ENCODE assay signal across 24 mouse cellular contexts in the genomic region with DNA sequence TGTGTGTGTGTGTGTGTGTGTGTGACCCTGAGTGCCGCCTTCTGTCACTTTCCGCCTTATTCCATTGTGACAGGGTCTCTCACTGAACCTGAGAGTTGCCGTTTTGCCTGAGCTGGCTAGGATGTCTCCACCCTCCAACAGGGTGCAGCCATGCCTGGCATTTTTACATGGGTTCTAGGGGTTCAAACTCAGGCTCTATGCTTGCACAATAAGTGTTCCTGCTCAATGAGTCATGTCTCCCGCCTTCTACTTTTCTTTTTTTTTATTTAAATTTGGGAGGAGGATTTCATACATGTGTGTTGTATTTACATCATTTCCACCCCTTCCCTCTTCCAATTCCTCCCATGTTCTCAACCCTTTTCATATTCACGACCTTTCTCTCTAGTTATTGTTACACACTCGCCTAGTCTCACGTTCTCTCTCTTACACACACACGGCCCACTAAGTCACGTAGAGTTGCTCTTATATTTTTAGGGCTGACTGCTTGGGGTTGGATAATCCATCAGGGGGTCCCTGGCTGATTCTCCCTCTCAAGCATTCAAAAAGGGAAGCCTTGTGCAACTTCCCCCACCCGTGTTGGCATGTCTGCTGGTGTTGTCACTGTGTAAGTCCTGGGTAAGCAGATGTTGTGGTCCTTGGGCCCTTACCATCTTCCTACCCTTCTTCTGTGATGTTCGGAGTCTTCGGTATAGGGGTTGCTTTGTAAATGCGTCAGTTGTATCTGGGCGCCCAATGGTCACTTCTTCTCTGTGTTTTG.
A peak's percentile ranks its signal among the peaks of the same experiment; 100 is the strongest.
DNase-seq lines count a peak whose midpoint lies in the region; ATAC-seq and TF ChIP-seq lines count a peak whose summit lies in the region.
"Had no signal": no experiment of that assay in that cellular context is flagged by ENCODE, and none has a peak within 500 bp of the region (broad histone marks: within the 10 kb centered on the region; RNA-seq: fewer than 3 reads in every experiment).

No protein-coding gene starts in this region.

- no peak for TF ChIP-seq POLR2A in bone marrow, adult 2 months (IDR thresholded peaks at IDR 0.05; ENCODE audit: borderline replicate concordance, control insufficient read depth, low read depth, low read length)

- no peak for TF ChIP-seq CTCF in bone marrow, adult 2 months (IDR thresholded peaks at IDR 0.05; ENCODE audit: control insufficient read depth, insufficient read depth, low read length)

- no peaks in the 10 kb centered on the region for H3K36me3 ChIP-seq in heart, embryonic 10.5 days
- H3K36me3 ChIP-seq: limb, embryonic 12.5 days; liver, embryonic 12.5 days; midbrain, embryonic 10.5 days had no signal

- H3K4me3 ChIP-seq in heart, embryonic 10.5 days = no peak overlapping the region
- H3K4me3 ChIP-seq in bone marrow, adult 2 months (replicated peaks; ENCODE audit: control insufficient read depth, low read depth, low read length) = no peak overlapping the region
- H3K4me3 ChIP-seq: embryonic facial prominence, embryonic 10.5 days; hindbrain, embryonic 15.5 days; limb, embryonic 12.5 days; liver, embryonic 12.5 days; midbrain, embryonic 10.5 days had no signal

- 0 out of 2 replicates have a peak, but pooled peaks cover 6% of the 10 kb centered on the region for H3K9me3 ChIP-seq in heart, embryonic 10.5 days
- H3K9me3 ChIP-seq: hindbrain, embryonic 15.5 days; liver, embryonic 12.5 days had no signal

- ATAC-seq in megakaryocyte, adult 5-6 weeks (ENCODE audit: poor library complexity, severe bottlenecking) = peak; percentile 55
- ATAC-seq: activated CD4-positive, CD25-positive, alpha-beta regulatory T cell, adult 4 months; liver, embryonic 12.5 days; midbrain, embryonic 16.5 days had no signal

- WGBS in heart, embryonic 10.5 days = 85% methylated on average over 14 of the region's 14 CpGs
- 56% methylated on average over 14 of the region's 14 CpGs for WGBS in bone marrow, adult 2 months

- H3K27me3 ChIP-seq in heart, embryonic 10.5 days (ENCODE audit: insufficient read depth, poor library complexity, severe bottlenecking) = no peaks in the 10 kb centered on the region
- H3K27me3 ChIP-seq: hindbrain, embryonic 15.5 days; limb, embryonic 12.5 days; liver, embryonic 12.5 days had no signal

- H3K27ac ChIP-seq in heart, embryonic 10.5 days = peak overlapping the region; percentile 80; the same call in 1 of the 2 replicates
- peak overlapping the region; percentile 61 for H3K27ac ChIP-seq in bone marrow, adult 2 months (ENCODE audit: control insufficient read depth, insufficient read depth, low read depth, low read length, poor library complexity)
- H3K27ac ChIP-seq: embryonic facial prominence, embryonic 10.5 days; hindbrain, embryonic 15.5 days; limb, embryonic 12.5 days; liver, embryonic 12.5 days; midbrain, embryonic 10.5 days had no signal

- no peak for DNase-seq in heart, embryonic 10.5 days (ENCODE audit: low spot score)
- no peak for DNase-seq in heart, adult 9 months (ENCODE audit: low spot score in 2 of 2)
- peak; percentile 55 for DNase-seq in 3T3-L1 (ENCODE audit: low read depth, low spot score)
- DNase-seq in urinary bladder, postnatal 25 days (ENCODE audit: low spot score) = no peak
- no peak for DNase-seq in embryo, embryonic 10 days (ENCODE audit: low spot score)
- DNase-seq: adrenal gland, postnatal 10 days; B cell, adult 2 months; cerebellum, adult 8-10 months; gastrocnemius, postnatal 10 days; heart, adult 18-20 months; heart, postnatal 36 days; kidney, adult 8-10 months; kidney, postnatal 10 days; lung, adult 2 months; right cerebral cortex, postnatal 14 days had no signal

- peaks cover 45% of the 10 kb centered on the region for H3K4me1 ChIP-seq in heart, embryonic 10.5 days
- peaks cover 21% of the 10 kb centered on the region; the same call in 1 of the 2 replicates for H3K4me1 ChIP-seq in bone marrow, adult 2 months (ENCODE audit: control insufficient read depth, insufficient read depth, low read length)
- H3K4me1 ChIP-seq: midbrain, embryonic 10.5 days had no signal
